In genomic region chr14:54714617-54715081, GRCm38 (mm10) we compare ENCODE assay signal across 7 mouse cellular contexts. TPM values are rescaled to one million over a fixed set of nuclear protein-coding genes. Genes with fewer than 3 reads are reported as not detected.
DNase-seq lines count a peak whose midpoint lies in the region; ATAC-seq and TF ChIP-seq lines count a peak whose summit lies in the region.

No protein-coding gene starts in this region.

- H3K4me3 ChIP-seq in layer of hippocampus, adult 2 months, result peak overlapping the region; percentile 55
- peak overlapping the region; percentile 26 for H3K4me3 ChIP-seq in forebrain, embryonic 11.5 days (ENCODE audit: low read depth, low read length)
- H3K4me3 ChIP-seq in kidney, embryonic 15.5 days (replicated peaks), result peak overlapping the region; percentile 39
- peak overlapping the region; percentile 35 for H3K4me3 ChIP-seq in midbrain, embryonic 12.5 days

- peak overlapping the region; percentile 67 for H3K4me2 ChIP-seq in forebrain, embryonic 11.5 days (ENCODE audit: low read depth, low read length, severe bottlenecking)
- H3K4me2 ChIP-seq in kidney, embryonic 15.5 days, result peak overlapping the region; percentile 70
- H3K4me2 ChIP-seq in midbrain, embryonic 12.5 days (replicated peaks), result peak overlapping the region; percentile 66

- no peaks in the 10 kb centered on the region for H3K27me3 ChIP-seq in forebrain, embryonic 11.5 days (ENCODE audit: control insufficient read depth, insufficient read depth, low read length)
- H3K27me3 ChIP-seq in kidney, embryonic 15.5 days, result 0 out of 2 replicates have a peak, but pooled peaks cover 4% of the 10 kb centered on the region
- peaks cover 7% of the 10 kb centered on the region; the same call in 1 of the 2 replicates for H3K27me3 ChIP-seq in midbrain, embryonic 12.5 days

- H3K9ac ChIP-seq in forebrain, embryonic 11.5 days (ENCODE audit: low read length), result peak overlapping the region; percentile 32; the same call in 1 of the 2 replicates
- H3K9ac ChIP-seq in kidney, embryonic 15.5 days, result peak overlapping the region; percentile 29; the same call in 1 of the 2 replicates
- peak overlapping the region; percentile 55 for H3K9ac ChIP-seq in midbrain, embryonic 12.5 days (replicated peaks)

- H3K9me3 ChIP-seq in forebrain, embryonic 11.5 days (ENCODE audit: control insufficient read depth, low read length), result no peaks in the 10 kb centered on the region
- H3K9me3 ChIP-seq in kidney, embryonic 15.5 days (replicated peaks), result no peaks in the 10 kb centered on the region
- no peaks in the 10 kb centered on the region for H3K9me3 ChIP-seq in midbrain, embryonic 12.5 days

- ATAC-seq in forebrain, embryonic 11.5 days (replicated peaks; ENCODE audit: low FRiP score), result 0 out of 2 replicates have a peak, but pooled peaks have one; percentile 56
- ATAC-seq in kidney, embryonic 15.5 days (replicated peaks; ENCODE audit: low FRiP score), result peak; percentile 46; the same call in 1 of the 2 replicates
- peak; percentile 55; the same call in 1 of the 2 replicates for ATAC-seq in midbrain, embryonic 12.5 days (ENCODE audit: low FRiP score, low read depth)

- peaks cover 5% of the 10 kb centered on the region; the same call in 1 of the 2 replicates for H3K4me1 ChIP-seq in forebrain, embryonic 11.5 days (replicated peaks; ENCODE audit: control insufficient read depth, insufficient read depth, low read length)
- H3K4me1 ChIP-seq in kidney, embryonic 15.5 days, result peaks cover 18% of the 10 kb centered on the region
- H3K4me1 ChIP-seq in midbrain, embryonic 12.5 days, result no peaks in the 10 kb centered on the region; the same call in 1 of the 2 replicates

- H3K27ac ChIP-seq in layer of hippocampus, adult 2 months, result peak overlapping the region; percentile 75
- H3K27ac ChIP-seq in forebrain, embryonic 11.5 days (ENCODE audit: low read depth, low read length), result no peak overlapping the region
- peak overlapping the region; percentile 15; the same call in 1 of the 2 replicates for H3K27ac ChIP-seq in kidney, embryonic 15.5 days
- H3K27ac ChIP-seq in midbrain, embryonic 12.5 days (replicated peaks), result no peak overlapping the region

- WGBS in forebrain, embryonic 11.5 days, result 4% methylated on average over 15 of the region's 15 CpGs
- WGBS in kidney, embryonic 15.5 days, result 4% methylated on average over 15 of the region's 15 CpGs
- 2% methylated on average over 15 of the region's 15 CpGs for WGBS in midbrain, embryonic 12.5 days

- no peak for TF ChIP-seq CTCF in layer of hippocampus, adult 2 months (conservative IDR thresholded peaks at IDR 0.05)

- no peak for DNase-seq in layer of hippocampus, adult 2 months (ENCODE audit: low spot score in 2 of 2)
- DNase-seq in layer of hippocampus, adult 11-12 months (ENCODE audit: low spot score), result no peak
- DNase-seq in R1 (ENCODE audit: low read depth, low spot score), result peak; percentile 80
- DNase-seq in forebrain, embryonic 11.5 days (ENCODE audit: low spot score), result no peak
- peak; percentile 59 to 64 for DNase-seq in thymus, postnatal 10 days (ENCODE audit: low spot score in 2 of 2)

- H3K36me3 ChIP-seq in forebrain, embryonic 11.5 days (ENCODE audit: control insufficient read depth, insufficient read depth, low read length), result no peaks in the 10 kb centered on the region
- no peaks in the 10 kb centered on the region for H3K36me3 ChIP-seq in kidney, embryonic 15.5 days
- H3K36me3 ChIP-seq in midbrain, embryonic 12.5 days, result no peaks in the 10 kb centered on the region

RNA-seq across cellular contexts. Expression of gene Cebpe, which starts 2.7 kb away (rescaled TPM):
- not detected for total RNA-seq in layer of hippocampus, adult 2 months (2021)
- polyA plus RNA-seq in forebrain, embryonic 11.5 days (2014; fragmentation: Nextera tagmentation; extraction: Ambion mirVana), result not detected in 2 replicates
- 0.21 TPM in 1 of 2 replicates, not detected in the other for polyA plus RNA-seq in kidney, embryonic 15.5 days (2015; fragmentation: Nextera tagmentation; extraction: Ambion mirVana)
- 0.38 TPM in 1 of 2 replicates, not detected in the other for polyA plus RNA-seq in midbrain, embryonic 12.5 days (2016; fragmentation: Nextera tagmentation; extraction: Ambion mirVana)

RNA-seq across cellular contexts. Expression of gene Gm29776, which starts 16.0 kb away (rescaled TPM):
- not detected for total RNA-seq in layer of hippocampus, adult 2 months (2021)
- 0.17 and 0.23 TPM in 2 replicates for polyA plus RNA-seq in forebrain, embryonic 11.5 days (2014; fragmentation: Nextera tagmentation; extraction: Ambion mirVana)
- 0.09 and 0.21 TPM in 2 replicates for polyA plus RNA-seq in kidney, embryonic 15.5 days (2015; fragmentation: Nextera tagmentation; extraction: Ambion mirVana)
- 0.09 and 0.11 TPM in 2 replicates for polyA plus RNA-seq in midbrain, embryonic 12.5 days (2016; fragmentation: Nextera tagmentation; extraction: Ambion mirVana)

RNA-seq across cellular contexts. Expression of gene Acin1, which starts 27.9 kb away (rescaled TPM):
- total RNA-seq in layer of hippocampus, adult 2 months (2021), result 100 to 1,000 TPM; 223 to 242 TPM
- polyA plus RNA-seq in forebrain, embryonic 11.5 days (2014; fragmentation: Nextera tagmentation; extraction: Ambion mirVana), result 150 and 160 TPM in 2 replicates
- 142 and 145 TPM in 2 replicates for polyA plus RNA-seq in kidney, embryonic 15.5 days (2015; fragmentation: Nextera tagmentation; extraction: Ambion mirVana)
- 176 and 178 TPM in 2 replicates for polyA plus RNA-seq in midbrain, embryonic 12.5 days (2016; fragmentation: Nextera tagmentation; extraction: Ambion mirVana)

RNA-seq across cellular contexts. Expression of gene 1700123O20Rik, which starts 28.6 kb away (rescaled TPM):
- total RNA-seq in layer of hippocampus, adult 2 months (2021), result 10 to 100 TPM; 20.8 to 22.1 TPM
- polyA plus RNA-seq in forebrain, embryonic 11.5 days (2014; fragmentation: Nextera tagmentation; extraction: Ambion mirVana), result 89.9 and 94.4 TPM in 2 replicates
- polyA plus RNA-seq in kidney, embryonic 15.5 days (2015; fragmentation: Nextera tagmentation; extraction: Ambion mirVana), result 85.9 and 88.7 TPM in 2 replicates
- 84.9 and 89.0 TPM in 2 replicates for polyA plus RNA-seq in midbrain, embryonic 12.5 days (2016; fragmentation: Nextera tagmentation; extraction: Ambion mirVana)

Comparison
In these comparisons a context has a peak if more than half of its experiments do, and no peak if none do; other contexts are left out.
1. DNase-seq: peak in R1 (single experiment) and thymus, postnatal 10 days (2 of 2); none in layer of hippocampus, adult 2 months (0 of 2), layer of hippocampus, adult 11-12 months (single experiment) and forebrain, embryonic 11.5 days (single experiment).
2. H3K27ac ChIP-seq: peak in layer of hippocampus, adult 2 months (single experiment) and kidney, embryonic 15.5 days (single experiment); none in forebrain, embryonic 11.5 days (single experiment) and midbrain, embryonic 12.5 days (single experiment).
3. Peak in every context shown above with its lines, with median percentiles within 50 percentile points of each other: H3K4me3 ChIP-seq, ATAC-seq, H3K4me2 ChIP-seq and H3K9ac ChIP-seq.